35 mouse cellular contexts compared by ENCODE assay signal in genomic region chr10:68179339-68179738, GRCm38 (mm10).
DNase-seq lines count a peak whose midpoint lies in the region; ATAC-seq and TF ChIP-seq lines count a peak whose summit lies in the region.
"Had no signal": no experiment of that assay in that cellular context is flagged by ENCODE, and none has a peak within 500 bp of the region (broad histone marks: within the 10 kb centered on the region; RNA-seq: fewer than 3 reads in every experiment).

No protein-coding gene starts in this region.

- 0 out of 2 replicates have a peak overlapping the region, but pooled peaks have one; percentile 7 for H3K27ac ChIP-seq in heart, embryonic 10.5 days
- H3K27ac ChIP-seq in heart, adult 2 months: no peak overlapping the region
- peak overlapping the region; percentile 51 for H3K27ac ChIP-seq in kidney, adult 2 months (ENCODE audit: insufficient read depth, low read depth, low read length)
- H3K27ac ChIP-seq in kidney, embryonic 14.5 days (ENCODE audit: low read depth, low read length): no peak overlapping the region; the same call in 1 of the 2 replicates
- H3K27ac ChIP-seq in liver, postnatal 0 days (ENCODE audit: low read depth): peak overlapping the region; percentile 69
- 0 out of 2 replicates have a peak overlapping the region, but pooled peaks have one; percentile 36 for H3K27ac ChIP-seq in intestine, postnatal 0 days (ENCODE audit: low read depth, low read length)
- H3K27ac ChIP-seq: embryonic facial prominence, embryonic 13.5 days; forebrain, embryonic 10.5 days; forebrain, embryonic 15.5 days; gastrocnemius, adult 2 months; hindbrain, embryonic 10.5 days; hindbrain, embryonic 15.5 days; left cerebral cortex, adult 2 months; limb, embryonic 12.5 days; midbrain, embryonic 12.5 days; neural tube, embryonic 12.5 days had no signal

- H3K9ac ChIP-seq in heart, adult 2 months (ENCODE audit: low read depth, low read length): no peak overlapping the region
- H3K9ac ChIP-seq in kidney, embryonic 14.5 days (ENCODE audit: low read depth, low read length): no peak overlapping the region
- H3K9ac ChIP-seq in liver, postnatal 0 days (replicated peaks): no peak overlapping the region
- H3K9ac ChIP-seq in intestine, postnatal 0 days (ENCODE audit: low read depth, low read length): no peak overlapping the region
- H3K9ac ChIP-seq: embryonic facial prominence, embryonic 13.5 days; forebrain, embryonic 15.5 days; heart, embryonic 15.5 days; hindbrain, embryonic 15.5 days; limb, embryonic 12.5 days; liver, embryonic 13.5 days; midbrain, embryonic 12.5 days; neural tube, embryonic 12.5 days had no signal

- TF ChIP-seq EP300 in heart, adult 2 months (IDR thresholded peaks at IDR 0.05; ENCODE audit: insufficient read depth, low read depth, low read length): no peak
- no peak for TF ChIP-seq EP300 in liver, postnatal 0 days (IDR thresholded peaks at IDR 0.05; ENCODE audit: low read depth)

- no peak for DNase-seq in heart, embryonic 10.5 days (ENCODE audit: low spot score)
- no peak for DNase-seq in heart, adult 2 months
- peak; percentile 33 for DNase-seq in kidney, adult 2 months
- no peak for DNase-seq in liver, postnatal 0 days
- DNase-seq in liver: no peak
- DNase-seq in right cerebral cortex, postnatal 25 days: no peak
- DNase-seq: adrenal gland, postnatal 10 days; cerebellum, adult 18-20 months; cerebellum, postnatal 10 days; gastrocnemius, adult 2 months; gastrocnemius, postnatal 36 days; heart, adult 18-20 months; kidney, postnatal 25 days; liver, embryonic 13.5 days; lung, adult 2 months; lung, postnatal 10 days; right cerebral cortex, adult 18-20 months; right cerebral cortex, postnatal 4 days; thymus, postnatal 4 days had no signal

- TF ChIP-seq POLR2A in heart, adult 2 months (IDR thresholded peaks at IDR 0.05; ENCODE audit: insufficient read depth, low read depth, low read length): no peak
- TF ChIP-seq POLR2A in kidney, adult 2 months (IDR thresholded peaks at IDR 0.05; ENCODE audit: low read depth, low read length): no peak

- peaks cover 8% of the 10 kb centered on the region; the same call in 1 of the 2 replicates for H3K4me1 ChIP-seq in heart, embryonic 10.5 days
- no peaks in the 10 kb centered on the region; the same call in 1 of the 2 replicates for H3K4me1 ChIP-seq in heart, adult 2 months (ENCODE audit: control insufficient read depth, insufficient read depth, low read length)
- H3K4me1 ChIP-seq in kidney, adult 2 months (ENCODE audit: control insufficient read depth, insufficient read depth, low read length): peaks cover 9% of the 10 kb centered on the region; the same call in 1 of the 2 replicates
- peaks cover 9% of the 10 kb centered on the region; the same call in 1 of the 2 replicates for H3K4me1 ChIP-seq in kidney, embryonic 14.5 days (ENCODE audit: control insufficient read depth, insufficient read depth, low read length)
- H3K4me1 ChIP-seq in liver, postnatal 0 days (ENCODE audit: insufficient read depth): peaks cover 6% of the 10 kb centered on the region
- H3K4me1 ChIP-seq in intestine, postnatal 0 days (replicated peaks; ENCODE audit: control insufficient read depth, insufficient read depth, low read length): peaks cover 6% of the 10 kb centered on the region; the same call in 1 of the 2 replicates
- H3K4me1 ChIP-seq: hindbrain, embryonic 10.5 days; hindbrain, embryonic 15.5 days; midbrain, embryonic 12.5 days; neural tube, embryonic 12.5 days had no signal

- 61% methylated on average over 4 of the region's 4 CpGs for WGBS in heart, embryonic 10.5 days
- 61% methylated on average over 4 of the region's 4 CpGs for WGBS in heart, adult 2 months
- 52% methylated on average over 4 of the region's 4 CpGs for WGBS in kidney, adult 2 months
- WGBS in kidney, embryonic 14.5 days: 58% methylated on average over 4 of the region's 4 CpGs
- WGBS in liver, postnatal 0 days (ENCODE audit: insufficient replicate concordance): 64% methylated on average over 4 of the region's 4 CpGs
- 43% methylated on average over 4 of the region's 4 CpGs for WGBS in intestine, postnatal 0 days

- no peaks in the 10 kb centered on the region for H3K9me3 ChIP-seq in heart, embryonic 10.5 days
- no peaks in the 10 kb centered on the region for H3K9me3 ChIP-seq in kidney, embryonic 14.5 days (ENCODE audit: control insufficient read depth, low read length)
- no peaks in the 10 kb centered on the region for H3K9me3 ChIP-seq in liver, postnatal 0 days (ENCODE audit: low read length)
- no peaks in the 10 kb centered on the region for H3K9me3 ChIP-seq in intestine, postnatal 0 days (ENCODE audit: control insufficient read depth)
- H3K9me3 ChIP-seq: embryonic facial prominence, embryonic 13.5 days; forebrain, embryonic 10.5 days; forebrain, embryonic 15.5 days; heart, embryonic 15.5 days; hindbrain, embryonic 10.5 days; hindbrain, embryonic 15.5 days; limb, embryonic 12.5 days; liver, embryonic 13.5 days; midbrain, embryonic 12.5 days; neural tube, embryonic 12.5 days had no signal

- H3K4me2 ChIP-seq in kidney, embryonic 14.5 days (replicated peaks; ENCODE audit: low read depth, low read length): no peak overlapping the region
- no peak overlapping the region for H3K4me2 ChIP-seq in liver, postnatal 0 days (ENCODE audit: low read depth, low read length)
- H3K4me2 ChIP-seq in intestine, postnatal 0 days (replicated peaks; ENCODE audit: low read depth): no peak overlapping the region
- H3K4me2 ChIP-seq: embryonic facial prominence, embryonic 13.5 days; forebrain, embryonic 15.5 days; heart, embryonic 15.5 days; hindbrain, embryonic 15.5 days; limb, embryonic 12.5 days; liver, embryonic 13.5 days; midbrain, embryonic 12.5 days; neural tube, embryonic 12.5 days had no signal

- no peak overlapping the region for H3K4me3 ChIP-seq in heart, embryonic 10.5 days
- no peak overlapping the region for H3K4me3 ChIP-seq in heart, adult 2 months
- H3K4me3 ChIP-seq in kidney, adult 2 months (ENCODE audit: insufficient read depth, low read depth, low read length): no peak overlapping the region
- no peak overlapping the region for H3K4me3 ChIP-seq in kidney, embryonic 14.5 days (ENCODE audit: low read length)
- no peak overlapping the region for H3K4me3 ChIP-seq in liver, postnatal 0 days (ENCODE audit: low read depth, low read length)
- H3K4me3 ChIP-seq in intestine, postnatal 0 days (ENCODE audit: low read depth, low read length): no peak overlapping the region
- H3K4me3 ChIP-seq: embryonic facial prominence, embryonic 13.5 days; forebrain, embryonic 10.5 days; forebrain, embryonic 15.5 days; gastrocnemius, adult 2 months; heart, embryonic 15.5 days; hindbrain, embryonic 10.5 days; hindbrain, embryonic 15.5 days; left cerebral cortex, adult 2 months; limb, embryonic 12.5 days; liver, embryonic 13.5 days; midbrain, embryonic 12.5 days; myocyte; neural tube, embryonic 12.5 days had no signal

- TF ChIP-seq CTCF in heart, adult 2 months (IDR thresholded peaks at IDR 0.05): no peak
- TF ChIP-seq CTCF in kidney, adult 2 months (conservative IDR thresholded peaks at IDR 0.05; ENCODE audit: insufficient read depth, insufficient read length, low read depth, low read length): no peak
- no peak for TF ChIP-seq CTCF in liver, postnatal 0 days (IDR thresholded peaks at IDR 0.05; ENCODE audit: low read depth)
- TF ChIP-seq CTCF in intestine, postnatal 0 days (IDR thresholded peaks at IDR 0.05; ENCODE audit: low read depth): no peak

- intact Hi-C loops in heart, adult 2 months (cut with DNase I): no loop called here

- ATAC-seq in kidney, embryonic 14.5 days (ENCODE audit: low FRiP score, low TSS enrichment): no peak
- peak; percentile 47; the same call in 1 of the 2 replicates for ATAC-seq in liver, postnatal 0 days
- no peak for ATAC-seq in intestine, postnatal 0 days
- ATAC-seq: forebrain, embryonic 15.5 days; inflammation-experienced regulatory T-cells, adult 6 months had no signal

- no peaks in the 10 kb centered on the region for H3K27me3 ChIP-seq in heart, embryonic 10.5 days (ENCODE audit: insufficient read depth, poor library complexity, severe bottlenecking)
- H3K27me3 ChIP-seq in heart, adult 2 months (ENCODE audit: control insufficient read depth, insufficient read depth, low read length): no peaks in the 10 kb centered on the region
- no peaks in the 10 kb centered on the region for H3K27me3 ChIP-seq in kidney, adult 2 months (replicated peaks; ENCODE audit: control insufficient read depth, insufficient read depth, low read length)
- H3K27me3 ChIP-seq in kidney, embryonic 14.5 days (ENCODE audit: control insufficient read depth, insufficient read depth, low read length): no peaks in the 10 kb centered on the region
- no peaks in the 10 kb centered on the region for H3K27me3 ChIP-seq in liver, postnatal 0 days (ENCODE audit: insufficient read depth, low read length)
- H3K27me3 ChIP-seq in intestine, postnatal 0 days (replicated peaks; ENCODE audit: control insufficient read depth, insufficient read depth, low read length): no peaks in the 10 kb centered on the region
- H3K27me3 ChIP-seq: CH12.LX; embryonic facial prominence, embryonic 13.5 days; forebrain, embryonic 15.5 days; heart, embryonic 15.5 days; hindbrain, embryonic 15.5 days; limb, embryonic 12.5 days; liver, embryonic 13.5 days; midbrain, embryonic 12.5 days; neural tube, embryonic 12.5 days had no signal

- 0 out of 2 replicates have a peak, but pooled peaks cover 7% of the 10 kb centered on the region for H3K36me3 ChIP-seq in heart, embryonic 10.5 days
- peaks cover 2% of the 10 kb centered on the region; the same call in 1 of the 2 replicates for H3K36me3 ChIP-seq in heart, adult 2 months (ENCODE audit: control insufficient read depth, insufficient read depth, low read length)
- no peaks in the 10 kb centered on the region for H3K36me3 ChIP-seq in kidney, adult 2 months (ENCODE audit: control insufficient read depth, insufficient read depth, low read length)
- no peaks in the 10 kb centered on the region for H3K36me3 ChIP-seq in kidney, embryonic 14.5 days (ENCODE audit: control insufficient read depth, insufficient read depth, low read length)
- H3K36me3 ChIP-seq in liver, postnatal 0 days (replicated peaks; ENCODE audit: insufficient read depth, low read length): peaks cover 3% of the 10 kb centered on the region; the same call in 1 of the 2 replicates
- H3K36me3 ChIP-seq in intestine, postnatal 0 days (ENCODE audit: control insufficient read depth, insufficient read depth): peaks cover 11% of the 10 kb centered on the region
- H3K36me3 ChIP-seq: forebrain, embryonic 10.5 days; forebrain, embryonic 15.5 days; G1E; heart, embryonic 15.5 days; hindbrain, embryonic 10.5 days; hindbrain, embryonic 15.5 days; liver, embryonic 13.5 days; midbrain, embryonic 12.5 days; neural tube, embryonic 12.5 days had no signal

- H3K79me2 ChIP-seq in heart, adult 2 months (replicated peaks; ENCODE audit: control insufficient read depth, insufficient read depth, low read length): no peaks in the 10 kb centered on the region

Comparison
In these comparisons a context has a peak if more than half of its experiments do, and no peak if none do; other contexts are left out.
1. H3K27ac ChIP-seq: peak in heart, embryonic 10.5 days (single experiment), kidney, adult 2 months (single experiment), liver, postnatal 0 days (single experiment) and intestine, postnatal 0 days (single experiment); none in heart, adult 2 months (single experiment) and kidney, embryonic 14.5 days (single experiment).